Mouse (Mus musculus): ENCODE data around the gene Rab10.
A peak's percentile ranks its signal among the peaks of the same experiment; 100 is the strongest.

The Rab10 gene

DNA sequence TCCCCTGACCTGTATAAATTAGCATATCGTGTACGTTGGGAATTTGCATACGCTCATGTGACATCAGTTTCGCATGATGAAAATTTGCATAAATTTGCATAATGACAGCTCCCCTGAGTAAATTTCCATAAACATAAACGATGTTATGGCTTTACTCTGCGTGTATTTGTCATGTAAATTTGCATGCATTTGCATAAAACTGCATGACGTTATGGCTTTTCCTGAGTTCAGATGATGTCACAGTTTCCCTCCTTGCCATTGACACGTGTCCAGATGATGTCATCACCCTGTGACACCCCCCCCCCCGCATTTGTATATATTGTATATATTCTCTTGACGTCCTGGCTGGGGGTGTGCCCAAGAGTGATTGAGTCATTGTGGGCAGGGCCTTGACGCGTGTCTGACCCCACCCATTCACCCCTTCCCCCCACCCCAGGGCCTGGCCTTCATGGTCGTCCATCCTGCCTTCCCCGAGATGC, 73.6 kb downstream of the Rab10 start:
- peak; percentile 25 for DNase-seq

DNA sequence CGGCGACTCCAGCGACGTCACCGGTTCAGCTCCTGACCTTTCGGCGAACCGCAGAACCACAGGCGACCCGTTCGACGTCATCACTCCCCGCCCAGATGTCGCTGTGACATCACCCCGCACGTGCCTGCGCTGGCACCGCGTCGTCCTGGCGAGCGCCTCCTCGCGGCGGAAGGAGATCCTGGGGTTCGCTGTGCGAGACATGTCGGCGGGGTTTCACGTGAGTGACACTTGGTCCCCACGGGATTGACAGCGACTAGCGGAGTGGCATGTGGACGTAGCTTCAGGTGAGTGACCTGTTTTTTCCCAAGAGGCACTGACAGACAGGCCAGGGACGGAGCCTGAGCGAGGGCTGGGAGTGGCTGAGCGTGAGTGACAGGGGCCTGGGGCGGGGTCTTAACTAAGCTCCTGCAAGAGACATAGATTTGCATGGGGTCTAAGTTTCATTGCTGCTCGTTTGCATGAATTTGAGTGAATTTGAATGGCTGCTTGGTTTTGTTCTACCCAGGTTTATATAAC, 74.1 kb downstream of the Rab10 start:
- DNase-seq: peak; percentile 99

DNA sequence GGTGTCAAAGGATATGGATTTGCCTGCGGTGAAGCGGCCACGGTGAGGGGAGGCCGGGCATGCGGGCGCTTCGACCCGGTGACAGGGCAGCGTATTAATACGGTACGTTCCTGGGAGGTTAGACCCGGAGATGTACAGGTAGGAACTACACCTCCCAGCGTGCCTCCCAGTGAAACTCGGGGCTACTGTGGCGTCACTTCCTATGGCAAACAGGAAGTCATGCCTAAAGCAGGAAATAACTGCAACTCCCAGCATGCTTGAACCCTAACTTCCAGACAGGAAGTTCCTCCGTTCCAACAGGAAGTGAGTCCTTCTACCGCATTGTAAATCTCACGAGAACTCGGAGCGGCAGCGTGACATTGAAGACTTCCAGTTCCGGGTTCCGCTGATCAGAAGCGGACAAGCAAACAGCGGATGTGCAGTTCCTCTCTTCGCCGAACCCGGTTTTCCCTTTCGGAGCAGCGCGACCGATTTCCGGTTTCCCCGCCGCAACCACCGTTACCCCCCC, 74.6 kb downstream of the Rab10 start:
- DNase-seq: peak; percentile 78

DNA sequence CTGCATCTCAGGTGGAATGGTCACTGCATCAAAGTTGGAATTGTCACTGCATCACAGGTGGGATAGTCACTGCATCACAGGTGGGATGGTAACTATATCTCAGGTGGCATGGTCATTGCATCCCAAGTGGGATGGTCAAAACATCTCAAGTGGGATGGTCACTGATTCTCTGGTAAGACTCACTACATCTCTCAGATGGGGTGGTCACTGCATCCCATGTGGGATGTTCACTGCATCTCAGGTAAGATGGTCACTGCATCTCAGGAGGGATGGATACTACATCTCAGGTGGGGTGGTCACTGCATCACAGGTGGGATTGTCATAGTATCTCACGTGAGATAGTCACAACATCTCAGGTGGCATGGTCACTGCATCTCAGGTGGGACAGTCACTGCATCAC, 75.7 kb downstream of the Rab10 start:
- DNase-seq: no peak

DNA sequence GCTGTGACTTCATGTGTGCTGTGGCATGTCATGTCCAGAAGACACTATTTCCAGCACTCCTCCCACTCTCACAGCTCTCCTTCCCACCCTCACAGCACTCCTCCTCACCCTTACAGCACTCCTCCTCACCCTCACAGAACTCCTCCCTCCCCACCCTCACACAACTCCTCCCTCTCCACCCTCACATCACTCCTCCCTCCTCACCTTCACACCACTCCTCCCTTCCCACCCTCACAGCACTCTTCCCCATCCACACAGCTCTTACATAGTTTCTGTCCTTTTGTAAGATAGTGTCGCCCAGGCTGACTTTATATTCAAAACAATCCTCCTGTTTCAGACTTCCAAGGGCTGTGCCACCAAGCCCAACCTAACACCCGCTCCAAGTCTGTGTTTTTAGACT, 86.4 kb downstream of the Rab10 start:
- no peak for DNase-seq

DNA sequence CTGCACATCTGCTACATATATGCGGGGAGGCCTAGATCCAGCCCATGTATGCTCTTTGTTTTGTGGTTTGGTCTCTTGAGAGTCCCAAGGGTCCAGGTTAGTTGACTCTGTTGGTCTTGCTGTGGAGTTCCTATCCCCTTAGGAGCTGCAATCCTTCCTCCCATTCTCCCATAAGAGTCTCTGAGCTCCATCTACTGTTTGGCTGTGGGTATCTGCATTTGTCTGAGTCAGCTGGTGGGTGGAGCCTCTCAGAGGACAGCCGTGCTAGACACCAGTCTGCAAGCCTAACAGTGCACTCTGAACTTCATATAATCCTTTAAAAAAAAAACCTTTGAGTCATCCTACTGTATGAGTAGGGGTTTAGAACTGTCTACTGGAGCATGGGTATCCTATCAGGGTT, 99.6 kb downstream of the Rab10 start:
- DNase-seq: no peak

DNA sequence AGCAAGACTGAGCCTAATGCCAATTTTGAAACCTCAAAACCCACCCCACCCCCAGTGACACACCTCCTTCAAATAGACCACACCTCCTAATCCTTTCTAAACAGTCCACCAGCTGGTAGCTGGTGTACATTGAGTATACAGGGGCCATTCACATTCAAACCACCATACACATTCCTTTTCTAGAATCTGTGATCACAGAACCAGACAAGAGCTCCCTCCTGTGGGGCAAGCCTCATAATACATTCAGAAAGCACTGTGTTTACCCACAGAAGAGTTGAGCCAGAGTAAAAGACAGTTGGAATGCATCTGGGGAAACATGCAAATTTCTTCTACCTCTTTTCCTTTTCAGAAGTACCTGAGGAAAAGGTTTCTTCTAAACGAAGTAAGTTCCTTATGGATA, 100.6 kb downstream of the Rab10 start:
- DNase-seq: no peak

Data from right cerebral cortex, postnatal 4 days (tissue).